Mouse (Mus musculus): ENCODE results near the gene Arhgap8. TPM values are rescaled to one million over a fixed set of nuclear protein-coding genes. Genes with fewer than 3 reads are reported as not detected.
A peak's percentile ranks its signal among the peaks of the same experiment; 100 is the strongest.

Gene Arhgap8
- under 1 TPM in 1 of 2 experiments, not detected in 1; 0.25 TPM for total RNA-seq (2021)
- long read RNA-seq, experiment 1 = 0 reads
- long read RNA-seq, experiment 2, partial matches to known transcripts = 0 of 1 reads
- long read RNA-seq, experiment 2, other reads (novel, unspliced or antisense) = 1 of 1 reads

GRCm38 (mm10) chr15:84719791-84720190 is at the start of gene Arhgap8:
Gene Arhgap8 (plus strand): TSS chr15:84720052.
- peak within 1 kb of the TSS; percentile 35 for H3K27ac ChIP-seq
- DNase-seq = peak; percentile 50
- no peak for TF ChIP-seq CTCF (IDR thresholded peaks at IDR 0.05)
- H3K4me3 ChIP-seq = peak within 1 kb of the TSS; percentile 64
- intact Hi-C loops (cut with DNase I) = loop anchor here (5.0 kb wide), 1 partner anchor 42 kb away; no protein-coding TSS in a partner anchor

- no peak for TF ChIP-seq CTCF (IDR thresholded peaks at IDR 0.05)
- intact Hi-C loops (cut with DNase I) = loop anchor here (1.0 to 10.0 kb wide), 2 partner anchors 30 to 84 kb away; no protein-coding TSS in a partner anchor
- H3K27ac ChIP-seq = no peak overlapping the region
- no peak for DNase-seq
- no peak overlapping the region for H3K4me3 ChIP-seq
Measured at GRCm38 (mm10) chr15:84670657-84671055, 49.2 kb upstream of the Arhgap8 start.

GRCm38 (mm10) chr15:84671401-84672307 is 48.2 kb upstream of the Arhgap8 start:
- peak; percentile 64 for TF ChIP-seq CTCF (IDR thresholded peaks at IDR 0.05)
- no peak overlapping the region for H3K4me3 ChIP-seq
- intact Hi-C loops (cut with DNase I) = loop anchor here (1.0 to 10.0 kb wide), 2 partner anchors 29 to 83 kb away; no protein-coding TSS in a partner anchor
- peak; percentile 75 for DNase-seq
- 0 out of 2 replicates have a peak overlapping the region, but pooled peaks have one; percentile 38 for H3K27ac ChIP-seq

- intact Hi-C loops (cut with DNase I) = loop anchor here (10.0 kb wide), 1 partner anchor 83 kb away; no protein-coding TSS in a partner anchor
- Histone ChIP-seq H3K27ac (peak overlapping the region; percentile 38), H3K4me3 (no peak overlapping the region)
- no peak for DNase-seq
- TF ChIP-seq CTCF (IDR thresholded peaks at IDR 0.05) = no peak
Measured at GRCm38 (mm10) chr15:84672308-84672615, 47.6 kb upstream of the Arhgap8 start.

- peak overlapping the region; percentile 38 for H3K27ac ChIP-seq
- no peak overlapping the region for H3K4me3 ChIP-seq
- no peak for TF ChIP-seq CTCF (IDR thresholded peaks at IDR 0.05)
- DNase-seq = peak; percentile 69
- intact Hi-C loops (cut with DNase I) = loop anchor here (10.0 kb wide), 1 partner anchor 82 kb away; no protein-coding TSS in a partner anchor
Measured at GRCm38 (mm10) chr15:84672616-84673015, 47.2 kb upstream of the Arhgap8 start.

GRCm38 (mm10) chr15:84674329-84675067 is 45.4 kb upstream of the Arhgap8 start:
- no peak overlapping the region for H3K27ac ChIP-seq
- TF ChIP-seq CTCF (IDR thresholded peaks at IDR 0.05) = peak; percentile 61
- intact Hi-C loops (cut with DNase I) = loop anchor here (5.0 to 10.0 kb wide), 2 partner anchors 43 to 80 kb away; no protein-coding TSS in a partner anchor

GRCm38 (mm10) chr15:84675317-84675716 is 44.5 kb upstream of the Arhgap8 start:
- H3K27ac ChIP-seq = no peak overlapping the region
- DNase-seq = no peak
- TF ChIP-seq CTCF (IDR thresholded peaks at IDR 0.05) = no peak
- H3K4me3 ChIP-seq = no peak overlapping the region
- intact Hi-C loops (cut with DNase I) = loop anchor here (5.0 to 10.0 kb wide), 2 partner anchors 42 to 79 kb away; no protein-coding TSS in a partner anchor

More at GRCm38 (mm10) chr15:84674329-84675067, 45.4 kb upstream of the Arhgap8 start:
- DNase-seq = no peak
- H3K4me3 ChIP-seq = no peak overlapping the region

GRCm38 (mm10) chr15:84677943-84678342 is 41.9 kb upstream of the Arhgap8 start:
- Histone ChIP-seq H3K4me3 (no peak overlapping the region), H3K27ac (no peak overlapping the region)
- no peak for DNase-seq
- no peak for TF ChIP-seq CTCF (IDR thresholded peaks at IDR 0.05)
- intact Hi-C loops (cut with DNase I) = loop anchor here (5.0 to 10.0 kb wide), 2 partner anchors 39 to 77 kb away; no protein-coding TSS in a partner anchor

GRCm38 (mm10) chr15:84679090-84679489 is 40.8 kb upstream of the Arhgap8 start:
- intact Hi-C loops (cut with DNase I) = loop anchor here (5.0 to 10.0 kb wide), 2 partner anchors 38 to 76 kb away; no protein-coding TSS in a partner anchor
- peak; percentile 58 for TF ChIP-seq CTCF (IDR thresholded peaks at IDR 0.05)
- no peak overlapping the region for H3K27ac ChIP-seq

GRCm38 (mm10) chr15:84679794-84680193 is 40.1 kb upstream of the Arhgap8 start:
- intact Hi-C loops (cut with DNase I) = loop anchor here (5.0 to 10.0 kb wide), 3 partner anchors 38 to 215 kb away; no protein-coding TSS in a partner anchor

More at GRCm38 (mm10) chr15:84679090-84679489, 40.8 kb upstream of the Arhgap8 start:
- H3K4me3 ChIP-seq = no peak overlapping the region
- DNase-seq = no peak

GRCm38 (mm10) chr15:84680545-84681454 is 39.1 kb upstream of the Arhgap8 start:
- peak; percentile 94 for DNase-seq
- no peak for TF ChIP-seq CTCF (IDR thresholded peaks at IDR 0.05)
- Histone ChIP-seq H3K27ac (peak overlapping the region; percentile 82), H3K4me3 (peak overlapping the region; percentile 95)
- intact Hi-C loops (cut with DNase I) = loop anchor here (10.0 kb wide), 1 partner anchor 214 kb away; no protein-coding TSS in a partner anchor

More at GRCm38 (mm10) chr15:84679794-84680193, 40.1 kb upstream of the Arhgap8 start:
- no peak overlapping the region for H3K4me3 ChIP-seq
- no peak overlapping the region for H3K27ac ChIP-seq
- no peak for TF ChIP-seq CTCF (IDR thresholded peaks at IDR 0.05)
- no peak for DNase-seq
